Mouse (Mus musculus) thymus, adult 2 months (tissue): Measurements from ENCODE around the gene Igdcc3. TPM values are rescaled to one million over a fixed set of nuclear protein-coding genes. Genes with fewer than 3 reads are reported as not detected.

Experiments
- DNase-seq: peaks from one replicate; pipeline ENCODE4 v3.0.0; 2021
- H3K27ac ChIP-seq: fragments of 200-500 bp; 2 replicates; pipeline ENCODE4 v1.5.1; 2012; ENCODE audit warnings: low read length, control low read depth; ENCODE audit not compliant: control insufficient read depth, insufficient read depth
- H3K27me3 ChIP-seq: fragments of 200-500 bp; 2 replicates; pipeline ENCODE4 v1.6.1; 2012; ENCODE audit warnings: mild to moderate bottlenecking, low read length, moderate library complexity, mixed read lengths; ENCODE audit not compliant: control insufficient read depth, insufficient read depth
- H3K36me3 ChIP-seq: fragments of 200-500 bp; 2 replicates; pipeline ENCODE4 v1.6.1; 2012; ENCODE audit warnings: mild to moderate bottlenecking, low read length, moderate library complexity; ENCODE audit not compliant: control insufficient read depth, insufficient read depth
- H3K4me1 ChIP-seq: fragments of 200-500 bp; replicated peaks from 2 replicates; pipeline ENCODE4 v1.6.1; 2012; ENCODE audit warnings: low read length; ENCODE audit not compliant: control insufficient read depth, insufficient read depth
- H3K4me3 ChIP-seq: fragments of 200-500 bp; 2 replicates; pipeline ENCODE4 v1.5.1; 2012; ENCODE audit warnings: mild to moderate bottlenecking, low read length, control low read depth, moderate library complexity; ENCODE audit not compliant: control insufficient read depth, insufficient read depth
- CTCF ChIP-seq: fragments of 200-500 bp; IDR thresholded peaks from 2 replicates; pipeline ENCODE4 v1.5.1; 2012; ENCODE audit warnings: mild to moderate bottlenecking, control low read depth, low read length, moderate library complexity, borderline replicate concordance; ENCODE audit not compliant: control insufficient read depth, poor library complexity, insufficient read depth; ENCODE audit errors: extremely low read depth
- POLR2A ChIP-seq: fragments of 200-500 bp; IDR thresholded peaks from 2 replicates; pipeline ENCODE4 v1.6.1; 2012; ENCODE audit warnings: mild to moderate bottlenecking, low read length, control low read depth, moderate library complexity; ENCODE audit not compliant: control insufficient read depth, poor library complexity, insufficient read depth; ENCODE audit errors: extremely low read depth
- WGBS: fragments of 180-500 bp; shearing (Covaris S2); methylation state at CpG from one replicate; pipeline ENCODE4 v1.1.7; 2018; 5-methylcytosine and 5-hydroxymethylcytosine counted together
- polyA plus RNA-seq: library from polyadenylated mRNA; depleted of rRNA; stranded (reverse); fragments of >200 nt; gene quantifications from 2 replicates; pipeline ENCODE4 v1.2.3, GENCODE M21; 2012

The Igdcc3 gene
- polyA plus RNA-seq, 1 experiment = 0.07 TPM

GRCm38 (mm10) chr9:65152711-65153330 lies 11.8 kb downstream of the Igdcc3 start:
- Histone ChIP-seq H3K36me3 (no peaks in the 10 kb centered on the region), H3K27me3 (no peaks in the 10 kb centered on the region), H3K27ac (no peak overlapping the region), H3K4me3 (no peak overlapping the region), H3K4me1 (no peaks in the 10 kb centered on the region)
- DNase-seq = no peak
- WGBS = 89% methylated on average over 6 of the region's 6 CpGs
- no peak for TF ChIP-seq CTCF
- no peak for TF ChIP-seq POLR2A

GRCm38 (mm10) chr9:65153331-65153711 lies 12.3 kb downstream of the Igdcc3 start:
- no peak for DNase-seq
- H3K4me1 ChIP-seq = no peaks in the 10 kb centered on the region
- 75% methylated on average over 5 of the region's 5 CpGs for whole genome bisulfite sequencing
- TF ChIP-seq POLR2A (no peak), CTCF (no peak)
- H3K36me3 ChIP-seq = no peaks in the 10 kb centered on the region
- no peak overlapping the region for H3K27ac ChIP-seq
- no peak overlapping the region for H3K4me3 ChIP-seq
- no peaks in the 10 kb centered on the region for H3K27me3 ChIP-seq

- 95% methylated on average over 9 of the region's 9 CpGs for WGBS
- no peaks in the 10 kb centered on the region for H3K36me3 ChIP-seq
- no peaks in the 10 kb centered on the region for H3K4me1 ChIP-seq
- TF ChIP-seq POLR2A = no peak
- no peak for TF ChIP-seq CTCF
- DNase-seq = no peak
- no peak overlapping the region for H3K27ac ChIP-seq
- H3K4me3 ChIP-seq = no peak overlapping the region
- no peaks in the 10 kb centered on the region; the same call in 1 of the 2 replicates for H3K27me3 ChIP-seq
These were observed 13.9 kb downstream of the Igdcc3 start for GRCm38 (mm10) chr9:65154692-65155455.

GRCm38 (mm10) chr9:65156604-65157003 lies 15.6 kb downstream of the Igdcc3 start:
- Histone ChIP-seq H3K27me3 (peaks cover 6% of the 10 kb centered on the region; the same call in 1 of the 2 replicates), H3K4me3 (no peak overlapping the region), H3K27ac (no peak overlapping the region), H3K36me3 (no peaks in the 10 kb centered on the region), H3K4me1 (no peaks in the 10 kb centered on the region)
- TF ChIP-seq CTCF (no peak), POLR2A (no peak)
- DNase-seq = no peak
- 9% methylated on average over 8 of the region's 8 CpGs for WGBS

- H3K27me3 ChIP-seq = peaks cover 12% of the 10 kb centered on the region
- 68% methylated on average over 6 of the region's 6 CpGs for WGBS
These were observed 16.6 kb downstream of the Igdcc3 start for GRCm38 (mm10) chr9:65157631-65158030.

GRCm38 (mm10) chr9:65161188-65161587 lies 20.2 kb downstream of the Igdcc3 start:
- DNase-seq = no peak
- Histone ChIP-seq H3K27me3 (peaks cover 27% of the 10 kb centered on the region), H3K36me3 (no peaks in the 10 kb centered on the region), H3K4me1 (no peaks in the 10 kb centered on the region; the same call in 1 of the 2 replicates), H3K4me3 (no peak overlapping the region), H3K27ac (no peak overlapping the region)
- 66% methylated on average over 4 of the region's 4 CpGs for WGBS
- no peak for TF ChIP-seq POLR2A
- TF ChIP-seq CTCF = no peak

More at GRCm38 (mm10) chr9:65157631-65158030, 16.6 kb downstream of the Igdcc3 start:
- no peak for DNase-seq
- H3K36me3 ChIP-seq = no peaks in the 10 kb centered on the region
- no peak overlapping the region for H3K27ac ChIP-seq
- no peak overlapping the region for H3K4me3 ChIP-seq
- TF ChIP-seq POLR2A (no peak), CTCF (no peak)
- H3K4me1 ChIP-seq = no peaks in the 10 kb centered on the region
